Mouse (Mus musculus) embryo, embryonic 11.5 days (tissue): ENCODE measurements around the gene Prom1.

ENCODE experiments used
- DNase-seq: peaks from one replicate; pipeline ENCODE4 v3.0.0-alpha.2; 2012; ENCODE audit warnings: low read depth, low spot score

Gene Prom1

GRCm38 (mm10) chr5:43976821-43977561 is 124.8 kb downstream of the Prom1 start:
- no peak for DNase-seq

DNA sequence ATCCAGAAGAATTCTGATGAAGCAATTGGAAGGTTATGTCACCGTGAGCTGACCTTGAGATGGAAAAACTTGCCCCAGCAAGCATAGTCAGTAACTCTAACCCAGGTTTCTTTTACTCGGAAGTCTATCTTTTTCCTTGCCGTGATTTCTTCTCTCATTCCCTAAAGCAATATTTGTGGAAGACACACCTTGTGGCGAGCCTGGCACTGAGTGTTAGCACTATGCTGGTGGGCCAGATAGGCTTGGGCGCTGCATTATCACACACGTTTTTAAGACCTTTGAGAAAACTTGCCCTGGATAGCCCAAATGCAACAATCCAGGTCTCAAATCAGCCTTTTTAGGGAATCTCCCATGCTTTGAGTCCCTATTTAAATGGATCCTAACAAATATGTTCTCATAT is 127.7 kb downstream of the Prom1 start:
- no peak for DNase-seq

- no peak for DNase-seq
These were observed 130.7 kb downstream of the Prom1 start for GRCm38 (mm10) chr5:43971156-43971555.

DNA sequence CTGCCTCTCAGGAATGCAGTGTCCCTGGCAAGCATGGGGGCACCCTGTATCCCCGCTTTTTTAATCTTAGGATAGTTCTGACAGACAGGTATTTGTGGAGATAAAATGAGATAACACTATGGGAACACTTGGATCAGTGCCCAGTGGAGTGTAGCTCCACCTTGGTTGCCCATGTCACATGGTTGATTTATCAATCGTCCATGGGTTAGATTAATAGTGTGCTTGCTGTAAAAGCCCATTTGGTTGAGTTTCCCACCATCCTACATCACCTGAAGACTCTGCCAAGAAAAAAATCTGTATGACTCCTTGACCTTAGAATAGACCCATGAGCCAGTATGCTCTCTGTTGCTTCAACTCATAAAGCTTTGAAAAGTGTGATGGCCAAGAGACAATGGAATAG is 131.3 kb downstream of the Prom1 start:
- no peak for DNase-seq

DNA sequence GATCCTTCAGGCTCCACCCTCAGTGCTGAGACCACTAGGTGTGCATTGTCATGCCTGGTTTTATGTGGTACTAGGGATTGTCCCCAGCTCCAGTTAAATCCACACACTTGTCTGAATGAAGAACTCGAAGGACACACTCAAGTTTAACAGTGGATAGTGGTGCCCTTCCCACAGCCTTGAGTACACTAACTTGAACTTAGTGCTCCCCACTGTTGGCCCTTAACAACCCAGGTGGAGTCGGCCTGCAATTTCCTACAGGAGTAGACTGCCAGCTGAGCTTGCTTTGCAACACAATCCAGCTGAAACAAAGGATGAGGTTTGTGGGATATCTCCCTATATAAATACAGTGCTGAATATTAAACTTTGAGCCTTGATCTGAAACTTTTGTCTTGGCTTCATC is 133.2 kb downstream of the Prom1 start:
- no peak for DNase-seq

GRCm38 (mm10) chr5:43961056-43961455 is 140.8 kb downstream of the Prom1 start:
- no peak for DNase-seq

DNA sequence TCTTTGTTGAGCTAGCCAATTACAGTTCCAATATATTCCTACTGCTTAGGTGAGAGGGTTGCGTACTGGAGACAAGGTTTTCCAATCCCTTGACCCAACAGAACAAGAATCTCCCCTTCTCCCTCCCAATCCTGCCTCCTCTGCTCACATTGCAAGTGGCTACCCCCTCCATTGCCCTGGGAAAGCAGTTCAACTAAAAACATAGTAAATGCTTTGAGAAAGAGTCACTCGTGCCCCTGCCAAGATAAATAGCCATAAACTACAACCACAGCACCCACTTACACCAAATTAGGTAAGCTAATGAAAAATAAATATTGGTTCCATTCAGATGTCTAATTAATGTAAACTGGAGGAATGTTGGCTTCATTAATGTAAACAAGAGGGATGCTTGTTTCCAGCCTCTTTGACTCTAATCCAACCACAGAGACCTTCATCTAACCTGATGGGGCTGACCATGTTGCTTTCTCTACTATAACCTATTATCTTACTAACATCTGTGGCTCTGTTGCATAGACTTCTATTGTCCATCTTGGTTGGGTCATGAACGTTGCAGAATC is 141.9 kb downstream of the Prom1 start:
- no peak for DNase-seq

DNA sequence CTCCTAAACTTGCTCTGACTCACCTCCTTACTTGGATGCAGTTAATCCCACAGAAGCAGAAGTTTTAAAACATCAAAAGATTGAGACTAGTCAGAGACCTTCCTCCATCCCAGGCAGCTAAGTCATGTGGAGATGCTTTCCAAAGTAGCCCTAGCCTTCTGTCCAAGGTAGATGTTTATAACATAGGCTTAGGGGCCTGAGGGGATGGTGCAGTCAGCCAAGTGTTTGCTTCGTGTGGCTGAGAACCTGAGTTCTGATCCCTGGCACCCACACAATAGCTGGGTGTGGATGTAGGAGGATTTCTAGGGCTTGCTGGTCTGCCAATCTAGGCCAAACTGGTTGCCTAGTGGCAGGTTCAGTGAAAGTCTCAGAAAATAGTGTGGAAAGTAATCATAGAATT is 148.6 kb downstream of the Prom1 start:
- no peak for DNase-seq

DNA sequence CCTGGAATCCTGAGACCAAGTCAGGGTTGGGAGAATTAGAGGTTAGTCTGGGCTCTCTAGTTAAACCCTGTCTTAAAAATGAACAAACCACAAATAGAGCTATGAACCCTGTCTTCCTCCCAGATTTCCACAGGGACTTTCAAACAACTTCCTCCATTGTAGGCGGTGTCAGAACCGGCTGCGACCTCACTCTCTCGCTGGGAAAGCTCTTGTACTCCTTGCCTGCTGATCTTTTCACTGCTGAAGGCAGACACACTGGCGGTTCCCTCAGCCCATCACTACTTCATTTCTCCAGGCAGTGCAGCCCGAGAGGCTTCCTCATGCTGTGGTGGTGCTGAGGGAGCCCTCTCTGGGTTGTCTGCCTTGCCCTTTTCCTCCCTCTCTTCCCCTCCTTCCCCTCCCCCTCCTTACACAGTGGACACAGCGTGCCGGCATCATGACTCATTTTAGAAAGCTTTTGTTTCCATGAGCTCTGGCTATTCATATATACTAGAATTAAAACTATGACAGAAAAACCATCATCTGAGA is 153.0 kb downstream of the Prom1 start:
- no peak for DNase-seq

DNA sequence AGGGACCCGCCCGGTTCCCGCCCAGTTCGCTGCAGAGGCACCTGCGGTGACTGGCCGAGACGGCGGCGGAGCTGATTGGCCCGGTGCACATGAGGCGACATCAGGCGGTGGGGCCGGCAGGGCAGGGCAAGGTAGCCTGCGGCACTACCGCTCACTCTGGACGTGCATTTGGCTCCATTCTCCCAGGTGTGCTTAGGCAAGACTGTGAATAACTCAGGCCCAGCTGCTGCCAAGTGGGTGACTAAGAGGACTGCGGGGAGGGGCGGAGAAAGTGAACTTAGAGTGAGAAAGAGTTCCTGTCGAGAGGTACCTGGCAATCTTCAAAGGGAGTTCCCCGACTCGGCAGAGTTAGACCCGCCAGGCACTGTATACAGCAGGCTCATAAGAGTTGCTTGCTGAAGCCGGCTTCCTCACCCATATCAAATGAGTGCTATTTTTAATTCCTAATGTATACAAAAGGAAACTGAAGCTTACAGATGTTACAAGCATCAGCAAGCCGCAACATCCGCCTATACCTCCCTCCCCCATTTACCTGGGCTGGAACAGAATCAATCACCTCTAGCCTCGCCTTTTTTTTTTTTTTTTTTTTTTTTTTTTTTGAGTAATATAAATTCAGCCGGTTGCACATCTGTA is 153.6 kb downstream of the Prom1 start:
- DNase-seq: peak; percentile 31

GRCm38 (mm10) chr5:43947330-43947977 is 154.4 kb downstream of the Prom1 start:
- no peak for DNase-seq
